Mouse (Mus musculus) limb, embryonic 10.5 days (tissue): ENCODE results near the gene Vegfd. TPM values are rescaled to one million over a fixed set of nuclear protein-coding genes. Genes with fewer than 3 reads are reported as not detected.

ENCODE experiments used
- DNase-seq: peaks from one replicate; pipeline ENCODE4 v3.0.0-alpha.2; 2017; ENCODE audit warnings: low spot score
- H3K27ac ChIP-seq: fragments of 300-500 bp; sonication (generic); 2 replicates; pipeline ENCODE4 v1.5.1; 2016; ENCODE audit warnings: mild to moderate bottlenecking
- H3K27me3 ChIP-seq: fragments of 300-500 bp; sonication (generic); 2 replicates; pipeline ENCODE4 v1.6.1; 2016; ENCODE audit warnings: low read depth, mild to moderate bottlenecking; ENCODE audit not compliant: poor library complexity, severe bottlenecking
- H3K36me3 ChIP-seq: fragments of 300-500 bp; sonication (generic); 2 replicates; pipeline ENCODE4 v1.6.1; 2016; ENCODE audit warnings: mild to moderate bottlenecking, moderate library complexity
- H3K4me1 ChIP-seq: fragments of 300-500 bp; sonication (generic); 2 replicates; pipeline ENCODE4 v1.6.1; 2016
- H3K4me3 ChIP-seq: fragments of 300-500 bp; sonication (generic); 2 replicates; pipeline ENCODE4 v1.5.1; 2016; ENCODE audit warnings: mild to moderate bottlenecking, moderate library complexity
- H3K9me3 ChIP-seq: fragments of 300-500 bp; sonication (generic); replicated peaks from 2 replicates; pipeline ENCODE4 v1.6.1; 2016; ENCODE audit warnings: mild to moderate bottlenecking
- WGBS: fragments of 180-500 bp; shearing (Covaris S2); methylation state at CpG from one replicate; pipeline ENCODE4 v1.1.7; 2016; 5-methylcytosine and 5-hydroxymethylcytosine counted together
- polyA plus RNA-seq: library from polyadenylated mRNA; unstranded; fragments of >200 nt; fragmentation: Nextera tagmentation; extraction: Ambion mirVana; gene quantifications from 2 replicates; pipeline ENCODE4 v1.2.1, GENCODE M21; 2016

The Vegfd gene
- polyA plus RNA-seq, 1 experiment from 2014 or later = 6.3 TPM

GRCm38 (mm10) chrX:164447682-164448071 lies 74.5 kb downstream of the Vegfd start:
- Histone ChIP-seq H3K4me1 (no peaks in the 10 kb centered on the region), H3K36me3 (no peaks in the 10 kb centered on the region), H3K27me3 (peaks cover 65% of the 10 kb centered on the region), H3K9me3 (no peaks in the 10 kb centered on the region), H3K27ac (no peak overlapping the region), H3K4me3 (no peak overlapping the region)
- no peak for DNase-seq
- 71% methylated on average over 2 of the region's 2 CpGs for WGBS

- Histone ChIP-seq H3K27ac (no peak overlapping the region), H3K36me3 (no peaks in the 10 kb centered on the region), H3K9me3 (no peaks in the 10 kb centered on the region), H3K27me3 (peaks cover 65% of the 10 kb centered on the region), H3K4me3 (no peak overlapping the region), H3K4me1 (no peaks in the 10 kb centered on the region)
- whole genome bisulfite sequencing = 41% methylated on average over 3 of the region's 3 CpGs
- DNase-seq = no peak
These were observed 76.0 kb downstream of the Vegfd start for GRCm38 (mm10) chrX:164449201-164449600.

Other genes with a start within 250 kb of the Vegfd start
- gene Ace2, start 234.0 kb upstream of the Vegfd start, polyA plus RNA-seq = 0.04 and 0.14 TPM in 2 replicates
- 0.28 and 0.39 TPM in 2 replicates for gene Bmx, start 115.2 kb upstream of the Vegfd start, polyA plus RNA-seq
- 8.1 and 9.5 TPM in 2 replicates for gene Pir, start 104.0 kb upstream of the Vegfd start, polyA plus RNA-seq
- 22.0 and 23.0 TPM in 2 replicates for gene Piga, start 46.4 kb downstream of the Vegfd start, polyA plus RNA-seq
- gene Asb11, start 63.6 kb downstream of the Vegfd start, polyA plus RNA-seq = 0.16 TPM in 1 of 2 replicates, not detected in the other
- 1.5 and 2.7 TPM in 2 replicates for gene Asb9, start 132.9 kb downstream of the Vegfd start, polyA plus RNA-seq